Mouse (Mus musculus): ENCODE data around the gene Tmem184c. TPM values are rescaled to one million over a fixed set of nuclear protein-coding genes. Genes with fewer than 3 reads are reported as not detected.

The Tmem184c gene
- polyA plus RNA-seq, 1 experiment, result 8.3 TPM

- TF ChIP-seq POLR2A (IDR thresholded peaks at IDR 0.05; ENCODE audit: borderline replicate concordance, extremely low read depth, low read depth, low read length) (no peak), CTCF (IDR thresholded peaks at IDR 0.05; ENCODE audit: insufficient read depth, low read length) (0 out of 2 replicates have a peak, but pooled peaks have one; percentile 16)
- Histone ChIP-seq H3K4me1 (ENCODE audit: control insufficient read depth, insufficient read depth, low read length) (no peaks in the 10 kb centered on the region; the same call in 1 of the 2 replicates), H3K4me3 (replicated peaks; ENCODE audit: extremely low read depth, low read depth, low read length) (peak overlapping the region; percentile 75)
- 7% methylated on average over 7 of the region's 7 CpGs for WGBS
- DNase-seq, result no peak
Measured at GRCm38 (mm10) chr8:77549881-77550580, 60.5 kb downstream of the Tmem184c start.

- no peaks in the 10 kb centered on the region; the same call in 1 of the 2 replicates for H3K4me1 ChIP-seq (ENCODE audit: control insufficient read depth, insufficient read depth, low read length)
- peak within 1 kb of the TSS; percentile 75 for H3K4me3 ChIP-seq (replicated peaks; ENCODE audit: extremely low read depth, low read depth, low read length)
- 3% methylated on average over 42 of the region's 42 CpGs for WGBS
- peak; percentile 92 for DNase-seq
- TF ChIP-seq POLR2A (IDR thresholded peaks at IDR 0.05; ENCODE audit: borderline replicate concordance, extremely low read depth, low read depth, low read length), result peak; percentile 93
- no peak for TF ChIP-seq CTCF (IDR thresholded peaks at IDR 0.05; ENCODE audit: insufficient read depth, low read length)
Measured at GRCm38 (mm10) chr8:77549121-77549706, 61.3 kb downstream of the Tmem184c start, which contains the start of gene Prmt9. TSS of gene Prmt9 (plus strand) at chr8:77549397.

Other genes starting within 250 kb of the Tmem184c start
- 9.8 and 11.2 TPM in 2 replicates for gene Arhgap10, start 92.7 kb downstream of the Tmem184c start, polyA plus RNA-seq (2012; rRNA removed)
- gene Prmt9, start 61.3 kb downstream of the Tmem184c start, polyA plus RNA-seq (2012; rRNA removed), result 7.2 and 7.7 TPM in 2 replicates
- 35.5 and 50.1 TPM in 2 replicates for gene Ednra, start 113.8 kb upstream of the Tmem184c start, polyA plus RNA-seq (2012; rRNA removed)